Mouse (Mus musculus): ENCODE measurements around the gene Cbfa2t2.

DNA sequence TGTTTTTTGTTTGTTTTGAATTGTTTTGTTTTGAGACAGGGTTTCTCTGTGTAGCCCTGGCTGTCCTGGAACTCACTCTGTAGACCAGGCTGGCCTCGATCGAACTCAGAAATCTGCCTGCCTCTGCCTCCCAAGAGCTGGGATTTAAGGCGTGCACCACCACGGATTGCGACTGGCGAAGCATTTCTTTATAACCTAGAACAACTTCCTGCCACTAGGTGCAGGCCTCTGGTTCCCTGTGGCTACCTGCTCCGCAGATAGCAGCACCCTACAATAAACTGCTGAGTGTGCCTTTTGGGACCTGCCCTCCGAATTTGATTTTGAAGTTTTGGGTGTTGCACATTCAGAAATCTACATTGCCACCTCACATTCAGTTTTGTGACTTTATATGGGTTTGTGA, 11.5 kb downstream of the Cbfa2t2 start:
- no peak for TF ChIP-seq POLR2A (IDR thresholded peaks at IDR 0.05; ENCODE audit: low read depth, low read length)
- no peak for TF ChIP-seq CTCF (conservative IDR thresholded peaks at IDR 0.05; ENCODE audit: insufficient read depth, insufficient read length, low read depth, low read length)
